Mouse (Mus musculus): ENCODE measurements around the gene Nfia. TPM values are rescaled to one million over a fixed set of nuclear protein-coding genes. Genes with fewer than 3 reads are reported as not detected.

Nfia gene
- polyA plus RNA-seq, 1 experiment from 2014 or later = 45.1 TPM

DNA sequence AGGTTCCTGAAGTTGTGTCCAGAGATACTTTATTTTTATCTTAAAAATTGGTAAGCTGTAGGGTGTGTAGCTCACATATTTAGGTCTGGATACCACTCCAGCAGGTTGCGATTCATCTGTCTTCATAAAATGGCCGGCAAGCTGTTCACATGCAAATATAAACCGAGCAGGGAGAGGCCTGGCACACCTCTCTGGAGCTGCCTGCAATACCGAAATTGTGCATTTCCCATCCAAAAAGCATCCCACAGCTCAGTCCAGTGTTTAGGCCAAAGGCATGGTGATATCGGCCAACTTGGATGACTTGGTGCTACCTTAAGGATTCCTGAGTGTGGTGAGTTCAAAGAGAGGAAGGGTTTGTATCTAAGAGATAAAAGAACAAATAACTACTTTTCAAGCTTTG is 185.6 kb downstream of the Nfia start:
- no peak for ATAC-seq (ENCODE audit: low read depth)
- 66% methylated on average over 5 of the region's 5 CpGs for WGBS
- H3K4me2 ChIP-seq = no peak overlapping the region
- H3K36me3 ChIP-seq = 0 out of 2 replicates have a peak, but pooled peaks cover 4% of the 10 kb centered on the region
- peaks cover 16% of the 10 kb centered on the region for H3K4me1 ChIP-seq (replicated peaks)
- H3K9ac ChIP-seq = no peak overlapping the region
- H3K9me3 ChIP-seq = no peaks in the 10 kb centered on the region
- H3K4me3 ChIP-seq = no peak overlapping the region
- no peak overlapping the region for H3K27ac ChIP-seq (replicated peaks)
- H3K27me3 ChIP-seq = no peaks in the 10 kb centered on the region

DNA sequence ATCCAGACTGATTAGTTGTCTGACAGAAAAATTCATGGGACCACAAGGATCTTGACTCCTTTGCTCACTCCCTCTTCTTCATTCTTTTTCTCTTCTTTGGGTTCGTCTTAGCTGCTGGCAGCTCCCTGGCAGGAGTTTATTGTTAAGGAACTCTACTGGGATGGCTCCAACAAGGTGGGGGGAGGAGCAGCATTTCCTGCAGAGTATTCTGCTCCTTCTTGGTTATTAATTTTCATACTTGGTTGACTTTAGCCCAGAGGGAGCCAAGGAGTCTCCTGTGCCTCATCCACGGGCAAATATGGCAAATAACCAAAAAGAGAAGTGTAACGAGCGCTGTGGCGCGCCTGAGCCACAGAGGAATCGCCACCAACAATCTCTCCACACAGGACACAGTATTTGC is 190.3 kb downstream of the Nfia start:
- Histone ChIP-seq H3K9me3 (no peaks in the 10 kb centered on the region), H3K27me3 (no peaks in the 10 kb centered on the region), H3K4me1 (replicated peaks) (peaks cover 7% of the 10 kb centered on the region), H3K27ac (replicated peaks) (no peak overlapping the region), H3K4me2 (no peak overlapping the region), H3K4me3 (no peak overlapping the region), H3K9ac (no peak overlapping the region), H3K36me3 (0 out of 2 replicates have a peak, but pooled peaks cover 4% of the 10 kb centered on the region)
- 76% methylated on average over 7 of the region's 7 CpGs for WGBS
- no peak for ATAC-seq (ENCODE audit: low read depth)

DNA sequence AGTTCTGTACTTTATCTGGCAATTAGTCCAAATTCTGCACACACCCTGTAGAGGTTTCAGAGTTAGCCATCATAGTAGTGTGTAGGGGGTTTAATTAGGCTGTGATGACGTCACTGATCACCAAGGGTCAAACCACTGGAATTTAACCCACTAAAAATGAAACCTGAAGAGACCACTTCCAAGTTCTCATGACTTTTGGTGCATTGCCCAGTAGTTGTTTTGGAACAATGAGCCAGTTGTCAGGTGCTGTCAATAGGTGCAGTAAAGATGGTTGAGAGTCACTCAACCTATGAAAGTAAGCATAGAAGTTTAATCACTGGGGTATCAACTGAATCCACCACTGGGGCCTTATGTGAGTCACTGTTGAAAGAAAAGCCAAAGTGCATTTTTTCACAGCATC is 191.4 kb downstream of the Nfia start:
- no peak overlapping the region for H3K9ac ChIP-seq
- ATAC-seq (ENCODE audit: low read depth) = no peak
- H3K4me3 ChIP-seq = no peak overlapping the region
- peaks cover 7% of the 10 kb centered on the region for H3K4me1 ChIP-seq (replicated peaks)
- 0 out of 2 replicates have a peak, but pooled peaks cover 4% of the 10 kb centered on the region for H3K36me3 ChIP-seq
- H3K27me3 ChIP-seq = no peaks in the 10 kb centered on the region
- WGBS = 91% methylated on average over 1 of the region's 1 CpGs
- no peak overlapping the region for H3K4me2 ChIP-seq
- no peaks in the 10 kb centered on the region for H3K9me3 ChIP-seq
- H3K27ac ChIP-seq (replicated peaks) = no peak overlapping the region

DNA sequence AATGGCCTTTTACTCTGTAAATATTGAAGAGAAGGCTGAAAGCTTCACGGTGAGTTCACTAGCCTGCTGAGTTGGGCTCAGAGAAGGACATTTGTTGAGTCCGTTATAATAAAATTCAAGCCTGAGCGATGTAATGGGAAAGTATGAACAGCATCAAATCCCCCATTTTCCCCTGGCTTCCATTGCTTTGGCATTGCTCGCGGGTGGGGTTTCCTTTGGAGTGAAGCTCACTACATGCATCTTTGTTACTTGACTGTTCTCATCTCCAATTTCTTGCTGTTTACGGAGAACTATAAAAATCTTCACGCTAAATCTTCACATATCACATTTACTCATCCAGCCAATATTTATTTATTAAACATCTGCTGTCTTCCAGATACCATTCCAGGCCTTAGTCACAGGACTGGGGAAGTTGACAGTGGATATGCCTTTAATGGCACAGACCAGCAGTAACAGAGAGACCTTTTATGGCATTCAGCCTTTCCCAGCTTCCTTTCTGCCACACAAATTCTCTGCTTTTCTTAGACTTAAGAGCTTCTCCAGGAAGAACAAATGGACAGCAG is 196.3 kb downstream of the Nfia start:
- no peak overlapping the region for H3K9ac ChIP-seq
- H3K4me2 ChIP-seq = no peak overlapping the region
- WGBS = 86% methylated on average over 7 of the region's 7 CpGs
- H3K4me3 ChIP-seq = no peak overlapping the region
- no peaks in the 10 kb centered on the region for H3K36me3 ChIP-seq
- no peaks in the 10 kb centered on the region for H3K9me3 ChIP-seq
- ATAC-seq (ENCODE audit: low read depth) = no peak
- no peak overlapping the region for H3K27ac ChIP-seq (replicated peaks)
- no peaks in the 10 kb centered on the region for H3K27me3 ChIP-seq
- peaks cover 14% of the 10 kb centered on the region for H3K4me1 ChIP-seq (replicated peaks)

DNA sequence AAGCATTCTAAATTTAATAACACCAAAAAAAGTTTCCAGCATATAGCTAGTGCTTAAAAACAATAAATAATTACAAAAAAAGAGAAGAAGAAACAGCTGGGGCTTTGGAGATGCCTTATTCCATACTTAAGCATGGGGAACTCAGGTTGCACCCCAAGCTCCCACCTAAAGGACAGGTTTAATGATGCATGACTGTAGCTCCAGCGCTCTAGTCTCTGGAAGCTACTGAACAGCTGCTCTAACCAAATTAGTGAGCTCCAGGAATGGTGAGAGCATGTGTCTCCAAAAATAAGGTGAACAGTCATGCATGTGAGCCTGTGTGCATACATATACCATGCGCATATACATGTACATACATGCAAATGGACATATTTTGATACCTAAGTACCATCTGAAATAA is 200.5 kb downstream of the Nfia start:
- H3K4me3 ChIP-seq = no peak overlapping the region
- H3K9ac ChIP-seq = no peak overlapping the region
- ATAC-seq (ENCODE audit: low read depth) = no peak
- H3K27ac ChIP-seq (replicated peaks) = no peak overlapping the region
- peaks cover 28% of the 10 kb centered on the region for H3K4me1 ChIP-seq (replicated peaks)
- no peaks in the 10 kb centered on the region for H3K27me3 ChIP-seq
- H3K4me2 ChIP-seq = no peak overlapping the region
- H3K36me3 ChIP-seq = no peaks in the 10 kb centered on the region
- WGBS = 78% methylated on average over 2 of the region's 2 CpGs
- H3K9me3 ChIP-seq = no peaks in the 10 kb centered on the region

DNA sequence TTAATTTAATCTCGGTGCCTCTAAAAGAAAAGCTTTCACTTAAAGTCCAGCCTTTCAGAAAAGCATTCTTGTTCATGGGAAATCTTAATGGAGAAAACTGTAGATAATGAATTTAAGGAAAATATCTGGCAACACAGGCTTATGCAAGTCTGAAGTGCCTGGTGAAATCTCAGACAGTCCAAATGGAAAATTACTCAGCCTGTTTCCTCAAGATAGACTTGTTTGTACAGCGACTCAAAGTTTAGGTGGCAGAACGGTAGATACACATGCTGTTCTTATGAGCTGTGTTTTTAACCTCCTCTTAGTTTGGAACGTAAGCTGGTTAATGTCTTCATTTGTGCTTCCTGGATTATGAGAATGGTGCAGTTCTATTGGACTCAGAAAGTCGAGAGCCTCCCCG is 201.5 kb downstream of the Nfia start:
- H3K9me3 ChIP-seq = no peaks in the 10 kb centered on the region

DNA sequence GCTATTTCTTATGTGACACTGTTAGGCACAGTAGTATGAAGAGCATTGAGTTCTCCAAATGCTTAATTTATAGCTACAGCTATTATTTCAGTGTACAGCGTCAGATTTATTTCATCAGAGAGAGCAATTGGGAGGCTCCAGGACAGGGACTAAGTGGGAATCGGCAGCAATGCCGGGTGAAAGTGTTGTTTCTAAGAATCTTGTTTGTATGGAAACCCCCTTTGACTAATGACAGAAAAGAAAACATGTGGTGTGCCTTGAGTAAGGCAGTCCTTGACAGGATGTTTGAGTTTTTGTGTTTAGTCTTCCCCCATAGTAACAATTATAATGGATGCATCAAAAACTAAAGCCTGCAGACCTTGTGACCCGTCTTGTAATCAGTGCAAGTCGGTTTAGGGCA is 204.4 kb downstream of the Nfia start:
- H3K27ac ChIP-seq (replicated peaks) = no peak overlapping the region
- WGBS = 65% methylated on average over 5 of the region's 5 CpGs
- no peak overlapping the region for H3K9ac ChIP-seq
- no peaks in the 10 kb centered on the region for H3K36me3 ChIP-seq
- H3K9me3 ChIP-seq = no peaks in the 10 kb centered on the region
- H3K4me1 ChIP-seq (replicated peaks) = peaks cover 30% of the 10 kb centered on the region
- ATAC-seq (ENCODE audit: low read depth) = no peak
- H3K27me3 ChIP-seq = no peaks in the 10 kb centered on the region
- H3K4me3 ChIP-seq = no peak overlapping the region
- H3K4me2 ChIP-seq = no peak overlapping the region

More for the DNA sequence above, 201.5 kb downstream of the Nfia start:
- peaks cover 28% of the 10 kb centered on the region for H3K4me1 ChIP-seq (replicated peaks)
- no peak overlapping the region for H3K4me3 ChIP-seq
- H3K27me3 ChIP-seq = no peaks in the 10 kb centered on the region
- no peak overlapping the region for H3K27ac ChIP-seq (replicated peaks)
- H3K36me3 ChIP-seq = no peaks in the 10 kb centered on the region
- no peak overlapping the region for H3K9ac ChIP-seq
- H3K4me2 ChIP-seq = no peak overlapping the region
- WGBS = 88% methylated on average over 6 of the region's 6 CpGs
- ATAC-seq (ENCODE audit: low read depth) = no peak

DNA sequence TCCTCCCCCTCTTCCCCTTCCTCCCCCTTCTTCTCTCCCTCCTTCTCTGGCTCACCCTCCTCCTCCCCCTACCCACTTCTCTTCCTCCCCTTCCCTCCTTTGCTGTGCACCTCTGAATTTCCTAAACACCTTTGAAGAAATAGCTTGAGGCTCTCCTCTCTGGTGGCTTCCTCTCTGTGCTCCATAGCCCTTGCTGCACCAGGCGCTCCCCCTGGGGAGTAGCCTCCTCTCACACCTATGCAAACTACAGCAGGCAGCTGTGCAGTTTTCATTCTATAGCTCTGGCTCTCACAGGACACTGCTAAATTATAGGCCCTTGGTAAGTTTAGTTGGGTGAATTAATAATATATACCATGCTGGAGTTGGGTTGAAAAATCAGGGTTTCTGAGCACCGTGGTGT is 211.8 kb downstream of the Nfia start:
- 89% methylated on average over 2 of the region's 2 CpGs for whole genome bisulfite sequencing

DNA sequence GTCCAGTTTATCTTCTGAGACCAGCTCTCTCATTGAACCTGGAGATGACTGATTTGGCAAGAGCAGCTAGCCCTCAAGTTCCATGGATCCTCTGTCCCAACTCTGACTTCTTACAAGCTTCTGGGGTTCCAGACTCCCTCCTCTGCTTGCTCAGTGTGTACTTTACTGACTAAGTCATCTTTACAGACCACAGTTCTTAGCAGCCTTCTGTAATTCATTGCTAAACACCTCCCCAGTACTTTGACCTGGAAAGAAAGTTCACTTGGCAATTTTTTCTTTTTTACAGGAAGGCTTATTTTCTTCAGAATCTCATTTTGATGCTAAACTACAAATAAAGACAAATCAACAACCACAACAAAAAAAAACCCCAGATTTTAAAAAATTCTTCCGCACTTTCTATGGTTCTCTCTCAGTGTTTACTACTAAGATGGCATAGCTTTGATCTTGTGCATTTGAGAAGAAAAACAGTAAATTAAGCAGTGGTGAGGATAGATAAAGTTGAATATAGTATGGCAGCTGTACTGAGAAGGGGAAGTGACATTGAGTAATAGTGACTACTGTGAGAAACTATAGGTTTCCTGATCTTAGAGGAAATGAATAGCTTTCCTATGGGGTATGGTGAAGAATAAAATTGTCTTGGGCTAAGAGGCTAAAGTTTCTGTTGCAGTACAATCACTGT is 213.7 kb downstream of the Nfia start:
- WGBS = 93% methylated on average over 1 of the region's 1 CpGs
- Histone ChIP-seq H3K4me1 (replicated peaks) (peaks cover 16% of the 10 kb centered on the region), H3K9ac (no peak overlapping the region), H3K9me3 (no peaks in the 10 kb centered on the region), H3K4me3 (no peak overlapping the region), H3K36me3 (no peaks in the 10 kb centered on the region), H3K4me2 (no peak overlapping the region), H3K27ac (replicated peaks) (no peak overlapping the region), H3K27me3 (no peaks in the 10 kb centered on the region)
- no peak for ATAC-seq (ENCODE audit: low read depth)

More for the DNA sequence above, 211.8 kb downstream of the Nfia start:
- Histone ChIP-seq H3K36me3 (no peaks in the 10 kb centered on the region), H3K9ac (no peak overlapping the region), H3K4me3 (no peak overlapping the region), H3K4me1 (replicated peaks) (peaks cover 16% of the 10 kb centered on the region), H3K27ac (replicated peaks) (no peak overlapping the region), H3K4me2 (no peak overlapping the region), H3K9me3 (no peaks in the 10 kb centered on the region), H3K27me3 (no peaks in the 10 kb centered on the region)
- ATAC-seq (ENCODE audit: low read depth) = no peak

DNA sequence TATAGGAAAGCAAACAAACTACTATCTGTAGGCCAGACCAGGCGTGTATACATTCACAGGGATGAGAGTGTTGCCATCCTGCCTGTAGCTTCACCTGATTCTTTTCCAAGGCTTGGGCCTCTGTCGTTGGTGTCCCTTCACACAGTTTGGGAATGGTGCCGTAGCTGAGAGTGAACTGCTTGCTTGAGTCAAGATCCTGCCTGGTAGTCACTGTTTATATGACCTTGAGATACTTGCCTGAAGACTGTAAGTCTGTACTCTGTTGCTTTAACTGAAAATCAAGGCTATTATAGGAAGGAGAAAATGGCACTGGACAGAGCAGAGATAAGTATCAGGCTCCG is 214.2 kb downstream of the Nfia start:
- no peaks in the 10 kb centered on the region for H3K9me3 ChIP-seq
- no peak overlapping the region for H3K9ac ChIP-seq
- WGBS = 87% methylated on average over 4 of the region's 4 CpGs
- no peak for ATAC-seq (ENCODE audit: low read depth)
- no peak overlapping the region for H3K4me3 ChIP-seq
- H3K4me1 ChIP-seq (replicated peaks) = peaks cover 12% of the 10 kb centered on the region
- H3K27me3 ChIP-seq = no peaks in the 10 kb centered on the region
- no peaks in the 10 kb centered on the region for H3K36me3 ChIP-seq
- no peak overlapping the region for H3K4me2 ChIP-seq
- no peak overlapping the region for H3K27ac ChIP-seq (replicated peaks)

DNA sequence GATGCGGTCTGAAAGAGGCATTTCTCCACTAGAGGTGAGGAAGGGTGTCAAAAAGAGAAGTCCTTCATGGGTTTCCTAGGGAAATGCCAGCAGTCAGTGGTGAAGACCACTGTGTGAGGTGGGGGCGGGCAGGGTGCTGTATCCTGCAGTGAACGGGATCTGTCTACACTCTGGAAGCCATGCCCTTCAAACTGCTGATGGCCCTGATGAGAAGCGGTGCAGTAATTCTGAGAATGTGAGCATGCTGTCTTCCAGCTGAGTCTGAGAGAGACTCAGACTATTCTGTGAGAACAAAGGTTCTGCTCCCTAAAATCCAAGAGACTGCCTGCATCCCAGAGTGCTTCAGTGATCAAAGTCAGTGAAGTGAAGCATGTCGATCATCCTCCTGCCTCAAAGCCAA is 216.2 kb downstream of the Nfia start:
- Histone ChIP-seq H3K27me3 (no peaks in the 10 kb centered on the region), H3K4me2 (no peak overlapping the region), H3K36me3 (no peaks in the 10 kb centered on the region), H3K27ac (replicated peaks) (no peak overlapping the region), H3K4me3 (no peak overlapping the region), H3K4me1 (replicated peaks) (peaks cover 18% of the 10 kb centered on the region), H3K9ac (no peak overlapping the region), H3K9me3 (no peaks in the 10 kb centered on the region)
- 58% methylated on average over 5 of the region's 5 CpGs for WGBS
- ATAC-seq (ENCODE audit: low read depth) = no peak

DNA sequence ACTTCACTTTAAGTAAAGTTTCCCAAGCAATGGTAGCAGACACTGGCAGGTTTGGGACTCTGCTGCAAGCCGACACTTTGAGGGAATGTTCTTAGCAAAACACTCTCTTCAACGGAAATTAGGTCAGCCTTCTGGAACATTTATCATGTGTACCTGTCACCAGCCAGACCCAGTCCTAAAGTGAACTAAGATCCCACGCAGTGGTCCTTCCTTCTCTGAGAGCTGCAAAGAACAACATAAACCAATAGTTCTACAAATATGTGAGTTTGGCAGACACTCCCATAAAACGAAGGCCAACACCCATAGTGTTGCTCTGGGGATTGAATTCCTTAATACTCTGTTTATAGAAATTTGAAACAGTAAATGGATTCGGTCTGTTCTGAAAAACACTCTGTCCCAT is 217.9 kb downstream of the Nfia start:
- no peaks in the 10 kb centered on the region for H3K9me3 ChIP-seq
- no peak for ATAC-seq (ENCODE audit: low read depth)
- H3K4me3 ChIP-seq = no peak overlapping the region
- no peak overlapping the region for H3K9ac ChIP-seq
- H3K27me3 ChIP-seq = no peaks in the 10 kb centered on the region
- H3K27ac ChIP-seq (replicated peaks) = no peak overlapping the region
- peaks cover 18% of the 10 kb centered on the region for H3K4me1 ChIP-seq (replicated peaks)
- no peak overlapping the region for H3K4me2 ChIP-seq
- 66% methylated on average over 5 of the region's 5 CpGs for WGBS
- H3K36me3 ChIP-seq = no peaks in the 10 kb centered on the region

DNA sequence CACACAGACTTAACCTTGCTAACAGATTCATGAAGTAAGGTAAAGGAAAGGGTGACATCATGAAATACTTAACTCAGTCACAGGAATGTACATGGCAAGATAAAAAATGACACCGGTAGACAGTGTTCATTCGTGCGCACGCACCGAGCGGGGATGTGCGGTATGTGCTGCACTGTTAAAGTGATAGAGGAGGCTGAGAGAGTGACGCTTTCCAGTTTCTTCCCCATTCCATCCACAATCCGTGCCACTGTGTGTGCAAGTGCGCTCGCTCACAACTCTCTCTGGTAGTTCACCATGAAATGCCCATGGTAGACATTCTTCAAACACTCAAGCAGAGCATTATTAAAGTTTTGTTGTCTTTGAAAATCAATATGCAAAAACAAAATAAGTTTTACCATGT is 218.9 kb downstream of the Nfia start:
- no peak for ATAC-seq (ENCODE audit: low read depth)
- H3K4me1 ChIP-seq (replicated peaks) = peaks cover 18% of the 10 kb centered on the region
- H3K9me3 ChIP-seq = no peaks in the 10 kb centered on the region
- H3K36me3 ChIP-seq = no peaks in the 10 kb centered on the region
- 78% methylated on average over 11 of the region's 11 CpGs for WGBS
- no peak overlapping the region for H3K4me2 ChIP-seq
- no peaks in the 10 kb centered on the region for H3K27me3 ChIP-seq
- H3K27ac ChIP-seq (replicated peaks) = no peak overlapping the region
- H3K9ac ChIP-seq = no peak overlapping the region
- no peak overlapping the region for H3K4me3 ChIP-seq

Measured in neural tube, embryonic 13.5 days (tissue).